Mouse (Mus musculus) hindbrain, embryonic 16.5 days (tissue): Measurements from ENCODE around the gene Rnf6. TPM values are rescaled to one million over a fixed set of nuclear protein-coding genes. Genes with fewer than 3 reads are reported as not detected.

ENCODE experiments used
- ATAC-seq: fragments of 200-750 bp; cut with Nextera tagmentation; 2 replicates; pipeline ENCODE4 v1.8.0; 2017; ENCODE audit warnings: moderate TSS enrichment, moderate library complexity
- H3K27ac ChIP-seq: fragments of 300-500 bp; sonication (generic); 2 replicates; pipeline ENCODE4 v1.5.1; 2014; ENCODE audit warnings: low read depth, mild to moderate bottlenecking, control low read depth, low read length, moderate library complexity
- H3K27me3 ChIP-seq: fragments of 300-500 bp; sonication (generic); replicated peaks from 2 replicates; pipeline ENCODE4 v1.6.1; 2014; ENCODE audit warnings: low read length; ENCODE audit not compliant: control insufficient read depth, insufficient read depth
- H3K36me3 ChIP-seq: fragments of 300-500 bp; sonication (generic); 2 replicates; pipeline ENCODE4 v1.6.1; 2014; ENCODE audit warnings: mild to moderate bottlenecking, low read length, moderate library complexity, mixed read lengths; ENCODE audit not compliant: control insufficient read depth, insufficient read depth
- H3K4me1 ChIP-seq: fragments of 300-500 bp; sonication (generic); 2 replicates; pipeline ENCODE4 v1.6.1; 2014; ENCODE audit warnings: low read depth, low read length; ENCODE audit not compliant: control insufficient read depth, insufficient read depth
- H3K4me2 ChIP-seq: fragments of 300-500 bp; sonication (generic); 2 replicates; pipeline ENCODE4 v1.6.1; 2014; ENCODE audit warnings: mild to moderate bottlenecking, low read length, control low read depth, moderate library complexity
- H3K4me3 ChIP-seq: fragments of 300-500 bp; sonication (generic); 2 replicates; pipeline ENCODE4 v1.5.1; 2014; ENCODE audit warnings: mild to moderate bottlenecking, low read length, control low read depth, moderate library complexity
- H3K9ac ChIP-seq: fragments of 300-500 bp; sonication (generic); 2 replicates; pipeline ENCODE4 v1.6.1; 2014; ENCODE audit warnings: low read depth, mild to moderate bottlenecking, control low read depth, low read length, moderate library complexity
- H3K9me3 ChIP-seq: fragments of 300-500 bp; sonication (generic); 2 replicates; pipeline ENCODE4 v1.6.1; 2014; ENCODE audit warnings: mild to moderate bottlenecking, low read length, moderate library complexity; ENCODE audit not compliant: control insufficient read depth
- WGBS: fragments of 180-500 bp; shearing (Covaris S2); extraction: QIAGEN DNeasy Blood & Tissue Kit; methylation state at CpG from one replicate; pipeline ENCODE4 v1.1.7; 2014; 5-methylcytosine and 5-hydroxymethylcytosine counted together
- polyA plus RNA-seq: library from polyadenylated mRNA; unstranded; fragments of >200 nt; fragmentation: Nextera tagmentation; extraction: Ambion mirVana; gene quantifications from 2 replicates; pipeline ENCODE4 v1.2.1, GENCODE M21; 2015

Rnf6 gene
- 28.0 and 30.1 TPM in 2 replicates for polyA plus RNA-seq

DNA sequence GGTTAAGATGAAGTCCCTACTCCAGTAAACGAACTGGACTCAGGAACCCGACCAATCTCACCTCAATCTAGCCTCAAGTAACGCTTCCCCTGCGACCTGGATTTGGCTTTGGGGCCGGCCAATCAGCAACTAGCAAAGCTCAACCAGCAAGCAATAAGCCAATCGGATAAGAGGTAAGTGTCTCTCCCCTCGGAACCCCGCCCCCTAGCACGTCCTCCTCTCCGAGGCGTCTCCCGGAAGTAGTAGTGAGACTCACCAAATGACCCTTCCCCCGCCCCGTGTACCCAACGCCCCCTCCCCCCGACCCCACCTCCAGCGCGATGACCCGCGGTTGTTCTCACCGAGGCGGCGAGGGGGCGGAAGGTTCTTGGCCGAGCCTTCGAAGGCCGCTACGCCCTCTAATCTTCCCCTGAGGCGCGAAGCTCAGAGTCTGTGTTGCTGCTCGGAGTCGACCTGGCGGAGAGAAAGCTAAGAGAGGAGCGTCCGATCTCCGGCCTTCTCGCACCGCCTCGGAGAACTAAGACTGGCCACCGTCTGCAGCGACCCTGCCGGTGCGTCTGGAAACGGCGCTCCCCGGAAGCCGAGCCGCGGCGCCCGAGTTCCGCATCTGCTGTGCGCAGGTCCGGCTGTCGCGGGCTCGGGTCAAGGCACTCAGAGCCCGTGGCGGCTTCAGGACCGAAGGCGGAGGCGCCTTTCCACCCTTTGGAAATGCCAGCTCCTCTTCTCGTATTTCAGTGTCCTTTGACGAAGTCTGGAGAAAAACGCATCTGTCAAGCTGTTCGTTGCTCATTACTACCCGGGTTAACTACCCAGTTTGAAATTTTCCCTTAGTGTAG is at the start of gene Rnf6:
Gene Rnf6, minus strand, starts transcription at position 677 of the 836 bp plus-strand sequence.
- Histone ChIP-seq H3K4me1 (peaks cover 6% of the 10 kb centered on the region), H3K9me3 (no peaks in the 10 kb centered on the region), H3K9ac (peak within 1 kb of the TSS; percentile 92), H3K4me2 (peak within 1 kb of the TSS; percentile 72), H3K27me3 (no peaks in the 10 kb centered on the region), H3K27ac (peak within 1 kb of the TSS; percentile 97), H3K4me3 (peak within 1 kb of the TSS; percentile 89), H3K36me3 (peaks cover 8% of the 10 kb centered on the region)
- ATAC-seq: peak; percentile 99
- WGBS: under 1% methylated on average over 66 of the region's 67 CpGs

DNA sequence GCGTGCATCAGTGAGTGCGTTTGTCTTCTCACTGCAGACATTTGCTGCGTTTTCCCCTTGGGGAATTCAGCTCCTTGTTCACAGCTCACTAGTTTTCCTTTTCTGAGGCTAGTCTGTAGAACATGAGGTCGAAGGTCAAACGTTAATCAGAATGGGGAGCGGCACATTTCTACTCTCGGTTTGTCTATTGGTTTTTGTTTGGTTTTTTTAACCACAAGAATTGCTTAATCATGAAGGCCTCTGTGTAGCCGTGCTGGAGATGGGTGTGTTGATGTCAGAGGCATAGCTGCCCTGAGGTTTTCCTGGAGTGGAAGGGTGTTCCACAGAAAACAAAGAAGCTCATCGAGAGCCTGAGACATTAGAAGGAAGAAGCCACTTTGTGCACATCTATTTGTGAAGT is 49.2 kb upstream of the Rnf6 start:
- WGBS: 83% methylated on average over 9 of the region's 9 CpGs
- H3K4me2 ChIP-seq: no peak overlapping the region
- no peak for ATAC-seq
- H3K27me3 ChIP-seq: no peaks in the 10 kb centered on the region
- H3K27ac ChIP-seq: no peak overlapping the region
- no peaks in the 10 kb centered on the region for H3K36me3 ChIP-seq
- H3K4me3 ChIP-seq: no peak overlapping the region
- H3K9me3 ChIP-seq: no peaks in the 10 kb centered on the region
- H3K4me1 ChIP-seq: no peaks in the 10 kb centered on the region
- no peak overlapping the region for H3K9ac ChIP-seq

DNA sequence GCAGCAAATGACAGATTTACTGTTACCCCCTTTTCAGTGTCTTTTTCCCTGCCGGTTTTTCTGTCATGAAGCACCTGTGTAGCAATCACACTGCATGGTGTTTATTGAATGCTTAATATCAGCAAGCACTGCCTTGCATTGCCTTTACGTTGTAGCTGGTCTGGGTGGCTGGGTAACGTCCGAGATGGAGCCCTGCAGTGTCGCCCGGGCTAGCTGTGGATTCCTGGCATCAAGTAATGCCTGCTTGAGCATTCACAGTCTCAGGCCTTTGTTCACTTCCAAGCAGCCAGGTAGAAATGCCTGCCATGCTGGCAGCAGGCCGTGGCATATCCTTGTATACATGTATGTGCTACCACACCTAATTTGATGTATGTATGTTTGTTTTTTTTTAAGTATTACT is 46.4 kb upstream of the Rnf6 start:
- H3K27me3 ChIP-seq: no peaks in the 10 kb centered on the region
- no peak overlapping the region for H3K9ac ChIP-seq
- no peak overlapping the region for H3K27ac ChIP-seq
- no peak for ATAC-seq
- no peak overlapping the region for H3K4me2 ChIP-seq
- no peaks in the 10 kb centered on the region for H3K36me3 ChIP-seq
- 86% methylated on average over 7 of the region's 7 CpGs for WGBS
- H3K4me1 ChIP-seq: no peaks in the 10 kb centered on the region
- H3K9me3 ChIP-seq: no peaks in the 10 kb centered on the region
- no peak overlapping the region for H3K4me3 ChIP-seq

DNA sequence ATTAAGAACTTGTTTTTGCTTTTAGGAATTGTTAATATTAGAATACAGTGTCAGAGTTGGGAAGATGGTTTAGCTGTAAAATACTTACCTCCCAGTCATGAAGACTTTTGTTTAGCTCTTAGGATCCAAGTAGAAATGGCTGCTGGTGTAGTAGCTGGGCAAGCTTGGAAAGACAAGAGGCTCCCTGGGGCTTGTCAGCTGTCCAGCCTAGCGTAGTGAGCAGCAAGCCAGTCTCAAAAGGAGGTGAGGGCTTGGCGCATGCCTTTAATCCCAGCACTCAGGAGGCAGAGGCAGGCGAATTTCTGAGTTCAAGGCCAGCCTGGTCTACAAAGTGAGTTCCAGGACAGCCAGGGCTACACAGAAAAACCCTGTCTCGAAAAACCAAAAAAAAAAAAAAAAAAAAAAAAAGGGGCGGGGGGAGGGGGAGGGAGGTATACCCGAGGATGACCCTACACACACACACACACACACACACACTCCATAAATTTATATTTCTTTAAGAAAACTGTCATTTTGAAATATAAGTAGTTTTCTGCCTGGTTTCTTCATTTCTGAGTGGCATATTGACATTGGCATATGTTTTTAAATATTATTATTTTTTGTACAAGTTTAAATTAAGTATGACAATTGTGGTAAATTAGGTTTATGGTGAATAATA is 44.7 kb upstream of the Rnf6 start:
- no peaks in the 10 kb centered on the region for H3K36me3 ChIP-seq
- H3K4me1 ChIP-seq: no peaks in the 10 kb centered on the region
- no peak for ATAC-seq
- H3K4me2 ChIP-seq: no peak overlapping the region
- no peak overlapping the region for H3K27ac ChIP-seq
- no peak overlapping the region for H3K4me3 ChIP-seq
- no peak overlapping the region for H3K9ac ChIP-seq
- WGBS: 82% methylated on average over 5 of the region's 6 CpGs
- H3K27me3 ChIP-seq: no peaks in the 10 kb centered on the region
- H3K9me3 ChIP-seq: no peaks in the 10 kb centered on the region

DNA sequence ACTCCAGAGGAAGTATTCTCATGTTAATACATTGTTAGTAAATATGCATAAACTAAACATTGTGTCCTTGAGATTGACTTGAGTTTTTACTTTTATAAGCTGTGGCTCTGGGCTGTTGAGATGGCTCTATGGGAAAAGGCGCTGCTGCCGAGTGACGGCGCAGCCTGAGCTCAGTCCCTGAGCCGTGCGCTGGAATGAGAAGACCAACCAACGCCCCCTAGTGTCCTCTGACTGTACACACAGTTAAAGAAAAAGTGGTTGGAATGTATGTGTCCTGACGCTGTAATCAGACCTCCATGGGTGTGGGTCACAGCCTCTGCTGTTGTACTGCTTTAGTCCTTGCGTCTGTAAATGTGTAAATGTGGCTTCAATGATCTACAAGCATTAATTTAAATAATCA is 38.6 kb upstream of the Rnf6 start:
- H3K9me3 ChIP-seq: no peaks in the 10 kb centered on the region
- WGBS: 51% methylated on average over 9 of the region's 9 CpGs
- H3K36me3 ChIP-seq: no peaks in the 10 kb centered on the region
- no peak overlapping the region for H3K4me2 ChIP-seq
- no peaks in the 10 kb centered on the region for H3K27me3 ChIP-seq
- ATAC-seq: no peak
- H3K27ac ChIP-seq: no peak overlapping the region
- H3K4me3 ChIP-seq: no peak overlapping the region
- H3K4me1 ChIP-seq: no peaks in the 10 kb centered on the region
- no peak overlapping the region for H3K9ac ChIP-seq

DNA sequence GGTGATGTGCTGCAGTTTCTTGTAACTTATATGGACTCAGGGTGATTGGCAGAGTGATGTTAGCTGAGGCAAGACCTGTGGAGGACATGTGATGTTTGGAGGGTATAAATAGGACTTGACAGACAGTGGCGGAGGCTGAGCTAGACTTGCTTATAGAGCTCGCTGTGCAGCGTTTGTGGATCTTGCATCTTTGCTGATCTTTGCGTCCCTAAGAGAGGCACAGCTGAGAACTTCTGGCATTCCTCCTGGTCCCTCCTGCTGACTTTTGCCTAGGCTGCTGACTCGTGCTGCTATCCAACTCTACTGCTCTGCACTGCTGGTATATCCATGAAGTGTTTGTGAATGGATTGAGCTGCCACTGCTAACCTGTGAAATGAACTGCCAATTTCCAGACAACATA is 32.3 kb upstream of the Rnf6 start:
- Histone ChIP-seq H3K27me3 (no peaks in the 10 kb centered on the region), H3K36me3 (no peaks in the 10 kb centered on the region), H3K4me1 (no peaks in the 10 kb centered on the region), H3K4me2 (no peak overlapping the region), H3K9me3 (no peaks in the 10 kb centered on the region), H3K9ac (no peak overlapping the region), H3K27ac (no peak overlapping the region), H3K4me3 (no peak overlapping the region)
- WGBS: 74% methylated on average over 5 of the region's 5 CpGs
- ATAC-seq: no peak

DNA sequence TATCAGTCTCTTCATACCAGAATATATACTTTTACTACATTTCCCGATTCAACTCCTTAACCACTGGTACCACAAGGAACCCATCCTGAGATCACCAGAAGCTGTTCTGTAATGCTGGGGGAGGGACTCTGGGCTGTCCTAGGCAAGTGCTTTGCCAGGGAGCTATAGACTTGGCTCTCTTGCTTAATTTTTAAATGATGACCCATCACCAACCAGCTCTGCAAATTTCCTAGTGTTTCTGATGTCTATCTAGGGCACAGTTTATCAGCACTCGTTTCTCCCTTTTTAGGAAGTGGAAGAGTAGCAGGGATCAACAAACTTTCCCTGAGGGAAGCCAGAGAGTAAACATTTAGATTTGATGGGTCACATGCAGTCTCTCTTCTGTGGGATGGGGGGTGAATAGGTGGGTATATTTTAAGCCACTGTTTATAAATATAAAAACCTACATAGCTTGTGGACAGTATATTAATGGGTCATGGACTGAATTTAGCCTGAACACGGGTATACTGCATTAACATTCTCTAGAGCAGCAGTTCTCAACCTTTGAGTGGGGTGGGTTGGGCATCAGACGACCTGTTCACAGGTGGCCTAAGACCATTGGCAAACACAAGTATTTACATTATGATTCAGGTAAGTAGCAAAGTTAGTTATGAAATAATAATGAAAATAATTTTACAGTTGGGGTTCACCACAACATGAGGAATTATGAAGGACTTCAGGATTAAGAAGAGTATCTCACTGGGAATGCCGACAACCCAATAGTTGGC is 30.5 kb upstream of the Rnf6 start:
- no peak for ATAC-seq
- Histone ChIP-seq H3K4me1 (no peaks in the 10 kb centered on the region), H3K27me3 (no peaks in the 10 kb centered on the region), H3K4me3 (no peak overlapping the region), H3K4me2 (no peak overlapping the region), H3K9me3 (no peaks in the 10 kb centered on the region), H3K36me3 (no peaks in the 10 kb centered on the region), H3K27ac (no peak overlapping the region), H3K9ac (no peak overlapping the region)
- WGBS: 86% methylated on average over 5 of the region's 5 CpGs

DNA sequence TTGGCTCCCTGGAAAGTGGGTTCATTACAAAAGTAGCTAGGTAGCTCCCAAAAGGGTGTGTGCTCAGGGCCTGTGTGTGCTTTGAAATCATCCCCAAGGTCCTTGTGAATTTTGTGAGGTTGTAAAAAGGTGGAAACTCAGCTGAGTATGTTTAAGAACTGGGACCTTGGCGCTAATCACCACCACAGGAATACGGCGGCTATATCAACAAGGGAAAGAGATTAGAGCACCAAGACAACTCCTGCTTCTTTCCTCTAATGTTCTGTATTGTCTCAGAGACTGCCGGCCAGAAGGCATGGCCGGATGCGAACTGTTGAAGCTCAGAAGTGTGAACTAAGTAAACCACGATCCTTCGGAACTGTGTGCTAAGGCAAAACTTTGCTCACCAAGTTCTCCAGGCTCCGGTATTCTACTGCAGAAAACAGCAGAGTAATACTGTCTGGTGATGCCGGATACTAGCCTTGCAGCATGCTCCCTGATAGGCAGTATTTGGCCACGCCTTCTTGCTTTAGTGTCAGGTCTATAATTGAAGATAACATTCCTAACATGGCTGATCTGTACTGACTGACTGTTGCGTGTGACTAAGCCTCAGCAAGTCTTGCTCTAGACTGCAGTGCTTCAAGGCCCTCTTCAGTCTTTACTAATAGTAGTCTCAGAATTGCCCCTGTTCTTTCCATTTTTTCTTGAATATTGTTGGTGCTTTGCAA is 29.2 kb upstream of the Rnf6 start:
- Histone ChIP-seq H3K9me3 (no peaks in the 10 kb centered on the region), H3K4me1 (no peaks in the 10 kb centered on the region), H3K4me3 (no peak overlapping the region), H3K27me3 (no peaks in the 10 kb centered on the region), H3K4me2 (no peak overlapping the region), H3K9ac (no peak overlapping the region), H3K27ac (no peak overlapping the region), H3K36me3 (no peaks in the 10 kb centered on the region)
- 93% methylated on average over 12 of the region's 12 CpGs for WGBS
- no peak for ATAC-seq
